Mouse (Mus musculus) frontal cortex, adult (tissue): ENCODE results near the gene Grn.
"Not testable (repeated sequence)": the region's sequence is repeated elsewhere in the genome, so short reads cannot be mapped to it uniquely, and the experiment has no call there.

Experiments
- ATAC-seq: cut with Nextera tagmentation; 2 replicates; pipeline ENCODE4 v1.9.2; 2017; ENCODE audit warnings: mild to moderate bottlenecking, moderate library complexity, mixed read lengths; ENCODE audit not compliant: low TSS enrichment

Gene Grn

GRCm38 (mm10) chr11:102430121-102431017 is at the start of gene Grn:
Grn (plus strand) TSS chr11:102430315.
- ATAC-seq: peak; percentile 82

GRCm38 (mm10) chr11:102381341-102382100 is 48.6 kb upstream of the Grn start:
- no peak for ATAC-seq

- no peak for ATAC-seq
Measured at GRCm38 (mm10) chr11:102382794-102383193, 47.3 kb upstream of the Grn start.

GRCm38 (mm10) chr11:102383365-102384136 is 46.6 kb upstream of the Grn start:
- ATAC-seq: peak; percentile 27; the same call in 1 of the 2 replicates

GRCm38 (mm10) chr11:102384418-102384817 is 45.7 kb upstream of the Grn start:
- peak; percentile 74; the same call in 1 of the 2 replicates for ATAC-seq

- no peak for ATAC-seq
Measured at GRCm38 (mm10) chr11:102385075-102385474, 45.0 kb upstream of the Grn start.

GRCm38 (mm10) chr11:102386121-102386520 is 44.0 kb upstream of the Grn start:
- no peak for ATAC-seq

- ATAC-seq: not testable (repeated sequence)
Measured at GRCm38 (mm10) chr11:102389436-102389835, 40.7 kb upstream of the Grn start.

GRCm38 (mm10) chr11:102392441-102393237 is 37.5 kb upstream of the Grn start:
- ATAC-seq: peak; percentile 15; the same call in 1 of the 2 replicates

GRCm38 (mm10) chr11:102393238-102393634 is 36.9 kb upstream of the Grn start, which contains the start of gene Rundc3a:
Rundc3a (plus strand) TSS chr11:102393403.
- peak; percentile 51 for ATAC-seq

GRCm38 (mm10) chr11:102393719-102394420 is 36.2 kb upstream of the Grn start:
- ATAC-seq: 0 out of 2 replicates have a peak, but pooled peaks have one; percentile 25

GRCm38 (mm10) chr11:102394421-102395124 is 35.5 kb upstream of the Grn start:
- no peak for ATAC-seq

- ATAC-seq: no peak
Measured at GRCm38 (mm10) chr11:102395250-102395649, 34.9 kb upstream of the Grn start.

GRCm38 (mm10) chr11:102396263-102396662 is 33.9 kb upstream of the Grn start:
- ATAC-seq: no peak

GRCm38 (mm10) chr11:102396671-102397141 is 33.4 kb upstream of the Grn start:
- peak; percentile 31; the same call in 1 of the 2 replicates for ATAC-seq

- no peak for ATAC-seq
Measured at GRCm38 (mm10) chr11:102398007-102398825, 31.9 kb upstream of the Grn start.

- no peak for ATAC-seq
Measured at GRCm38 (mm10) chr11:102399107-102399506, 31.0 kb upstream of the Grn start.

- no peak for ATAC-seq
Measured at GRCm38 (mm10) chr11:102399610-102400072, 30.5 kb upstream of the Grn start.
